Comparison of ENCODE assay signal across 8 mouse cellular contexts in the genomic region with DNA sequence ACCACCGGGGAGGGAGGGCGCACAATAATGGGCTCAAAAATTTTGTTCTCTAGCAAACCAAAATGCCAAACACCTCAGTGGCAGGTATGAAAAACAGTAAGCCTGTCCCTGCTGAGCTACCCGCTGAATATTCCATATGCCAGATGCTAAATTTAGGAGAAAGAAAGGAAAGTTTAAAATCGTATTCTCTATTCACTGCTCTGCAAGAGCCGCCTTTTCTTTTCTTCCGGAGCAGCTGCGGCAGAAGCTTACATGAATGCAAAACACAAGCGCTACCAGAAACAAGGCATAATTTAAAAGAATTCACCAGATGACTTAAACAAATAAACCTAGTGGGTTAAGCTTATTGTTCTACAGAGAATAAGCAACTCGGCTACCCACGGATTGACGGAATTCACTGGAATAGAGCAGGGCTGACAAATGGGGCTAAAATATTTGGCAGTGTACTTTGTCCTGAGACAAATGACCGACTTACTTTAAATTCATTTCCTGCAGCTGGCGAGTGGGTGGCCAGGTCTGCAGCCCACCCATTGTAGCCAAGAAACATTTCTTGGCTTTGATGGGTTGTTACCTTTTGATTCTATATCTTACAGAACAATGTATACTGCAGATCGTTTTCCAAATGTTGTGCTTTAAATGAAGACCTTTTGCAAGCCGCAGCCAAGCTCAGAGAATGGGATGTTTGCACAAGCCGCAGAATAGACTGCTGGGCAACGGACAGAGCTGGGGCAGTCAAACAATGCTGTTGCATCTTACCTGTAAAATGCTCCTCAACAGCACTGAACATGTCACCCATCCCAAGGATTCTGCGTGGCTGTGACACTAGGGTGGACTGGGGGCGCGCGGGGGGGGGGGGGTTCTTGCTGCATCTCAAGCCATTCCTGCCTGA. TPM values are rescaled to one million over a fixed set of nuclear protein-coding genes. Genes with fewer than 3 reads are reported as not detected.
DNase-seq lines count a peak whose midpoint lies in the region; ATAC-seq and TF ChIP-seq lines count a peak whose summit lies in the region.

No protein-coding gene starts in this region.

- H3K4me1 ChIP-seq in heart, embryonic 10.5 days: no peaks in the 10 kb centered on the region
- no peaks in the 10 kb centered on the region for H3K4me1 ChIP-seq in intestine, postnatal 0 days (replicated peaks; ENCODE audit: control insufficient read depth, insufficient read depth, low read length)
- H3K4me1 ChIP-seq in neural tube, embryonic 11.5 days (ENCODE audit: control insufficient read depth, insufficient read depth, low read length): peaks cover 2% of the 10 kb centered on the region; the same call in 1 of the 2 replicates

- WGBS in heart, embryonic 10.5 days: 45% methylated on average over 21 of the region's 21 CpGs
- WGBS in intestine, postnatal 0 days: 21% methylated on average over 21 of the region's 21 CpGs
- 23% methylated on average over 21 of the region's 21 CpGs for WGBS in neural tube, embryonic 11.5 days

- no peak for TF ChIP-seq CTCF in intestine, postnatal 0 days (IDR thresholded peaks at IDR 0.05; ENCODE audit: low read depth)

- peak overlapping the region; percentile 43 for H3K4me2 ChIP-seq in intestine, postnatal 0 days (replicated peaks; ENCODE audit: low read depth)
- peak overlapping the region; percentile 29 for H3K4me2 ChIP-seq in neural tube, embryonic 11.5 days (ENCODE audit: low read depth)

- peaks cover 3% of the 10 kb centered on the region; the same call in 1 of the 2 replicates for H3K27me3 ChIP-seq in heart, embryonic 10.5 days (ENCODE audit: insufficient read depth, poor library complexity, severe bottlenecking)
- no peaks in the 10 kb centered on the region for H3K27me3 ChIP-seq in intestine, postnatal 0 days (replicated peaks; ENCODE audit: control insufficient read depth, insufficient read depth, low read length)
- no peaks in the 10 kb centered on the region for H3K27me3 ChIP-seq in neural tube, embryonic 11.5 days (ENCODE audit: control insufficient read depth, insufficient read depth, low read length)

- H3K27ac ChIP-seq in heart, embryonic 10.5 days: no peak overlapping the region
- H3K27ac ChIP-seq in intestine, postnatal 0 days (ENCODE audit: low read depth, low read length): no peak overlapping the region
- no peak overlapping the region for H3K27ac ChIP-seq in neural tube, embryonic 11.5 days (ENCODE audit: low read depth, low read length)

- intact Hi-C loops in heart, postnatal 36 days (cut with DNase I): no loop called here

- no peaks in the 10 kb centered on the region for H3K36me3 ChIP-seq in heart, embryonic 10.5 days
- H3K36me3 ChIP-seq in intestine, postnatal 0 days (ENCODE audit: control insufficient read depth, insufficient read depth): no peaks in the 10 kb centered on the region
- no peaks in the 10 kb centered on the region for H3K36me3 ChIP-seq in neural tube, embryonic 11.5 days (ENCODE audit: control insufficient read depth, insufficient read depth, low read length)

- no peak overlapping the region for H3K9ac ChIP-seq in intestine, postnatal 0 days (ENCODE audit: low read depth, low read length)
- no peak overlapping the region for H3K9ac ChIP-seq in neural tube, embryonic 11.5 days (ENCODE audit: low read length)

- no peaks in the 10 kb centered on the region for H3K9me3 ChIP-seq in heart, embryonic 10.5 days
- H3K9me3 ChIP-seq in intestine, postnatal 0 days (ENCODE audit: control insufficient read depth): no peaks in the 10 kb centered on the region
- no peaks in the 10 kb centered on the region for H3K9me3 ChIP-seq in neural tube, embryonic 11.5 days (ENCODE audit: control insufficient read depth, low read length)

- no peak for DNase-seq in heart, embryonic 10.5 days (ENCODE audit: low spot score)
- DNase-seq in heart, postnatal 36 days: no peak
- DNase-seq in thymus, postnatal 4 days: peak; percentile 27
- no peak for DNase-seq in thymus, postnatal 36 days
- peak; percentile 46 for DNase-seq in neural tube, embryonic 11.5 days (ENCODE audit: low spot score)
- no peak for DNase-seq in B cell, adult 2 months

- peak overlapping the region; percentile 27 for H3K4me3 ChIP-seq in heart, embryonic 10.5 days
- peak overlapping the region; percentile 7 for H3K4me3 ChIP-seq in intestine, postnatal 0 days (ENCODE audit: low read depth, low read length)
- no peak overlapping the region for H3K4me3 ChIP-seq in neural tube, embryonic 11.5 days (ENCODE audit: low read depth, low read length)

- no peak for ATAC-seq in intestine, postnatal 0 days
- no peak for ATAC-seq in neural tube, embryonic 11.5 days (ENCODE audit: insufficient read depth, low FRiP score, low TSS enrichment)
- ATAC-seq in monocyte, adult 5-6 weeks (replicated peaks; ENCODE audit: insufficient number of reproducible peaks, low FRiP score, low TSS enrichment, poor library complexity, severe bottlenecking): no peak

RNA-seq across cellular contexts. Expression of gene Tcf12, which starts 43.8 kb away (rescaled TPM):
- polyA plus RNA-seq in heart, embryonic 10.5 days (2016; fragmentation: Nextera tagmentation; extraction: Ambion mirVana): 41.5 and 64.8 TPM in 2 replicates
- 10 to 100 TPM; 29.7 to 39.4 TPM for total RNA-seq in heart, postnatal 36 days (2021)
- polyA plus RNA-seq in intestine, postnatal 0 days (2015; fragmentation: Nextera tagmentation; extraction: Ambion mirVana): 19.1 and 23.1 TPM in 2 replicates
- 209 and 219 TPM in 2 replicates for polyA plus RNA-seq in neural tube, embryonic 11.5 days (2014; fragmentation: Nextera tagmentation; extraction: Ambion mirVana)
- 33.0 to 73.0 TPM (median 36.9 TPM) in 3 replicates for total RNA-seq in monocyte, adult 5-6 weeks (2017)

Comparison
In these comparisons a context has a peak if more than half of its experiments do, and no peak if none do; other contexts are left out.
1. DNase-seq: peak in thymus, postnatal 4 days (single experiment) and neural tube, embryonic 11.5 days (single experiment); none in heart, embryonic 10.5 days (single experiment), heart, postnatal 36 days (0 of 2), thymus, postnatal 36 days (0 of 2) and B cell, adult 2 months (0 of 2).